Mouse (Mus musculus) MEL (cell line): Measurements from ENCODE around the gene Sdhaf3.

Experiments
- GATA1 ChIP-seq: IDR thresholded peaks from 2 replicates; pipeline ENCODE4 v1.6.1; 2011; ENCODE audit warnings: low read depth, low read length, improper control_type of control experiment
- ZC3H11A ChIP-seq: IDR thresholded peaks from 2 replicates; pipeline ENCODE4 v1.6.1; 2012; ENCODE audit warnings: low read depth, mild to moderate bottlenecking, inconsistent platforms, low read length, improper control_type of control experiment

GRCm38 (mm10) chr6:7082054-7082453, 126.2 kb downstream of the Sdhaf3 start:
- TF ChIP-seq GATA1 (no peak), ZC3H11A (no peak)
